Mouse (Mus musculus) neural tube, embryonic 10.5 days (tissue): Measurements from ENCODE around the gene Upk3a.
"Not testable (repeated sequence)": the region's sequence is repeated elsewhere in the genome, so short reads cannot be mapped to it uniquely, and the experiment has no call there.

ENCODE experiments used
- DNase-seq: peaks from one replicate; pipeline ENCODE4 v3.0.0-alpha.2; 2017; ENCODE audit warnings: low spot score; ENCODE audit errors: extremely low spot score

The Upk3a gene

DNA sequence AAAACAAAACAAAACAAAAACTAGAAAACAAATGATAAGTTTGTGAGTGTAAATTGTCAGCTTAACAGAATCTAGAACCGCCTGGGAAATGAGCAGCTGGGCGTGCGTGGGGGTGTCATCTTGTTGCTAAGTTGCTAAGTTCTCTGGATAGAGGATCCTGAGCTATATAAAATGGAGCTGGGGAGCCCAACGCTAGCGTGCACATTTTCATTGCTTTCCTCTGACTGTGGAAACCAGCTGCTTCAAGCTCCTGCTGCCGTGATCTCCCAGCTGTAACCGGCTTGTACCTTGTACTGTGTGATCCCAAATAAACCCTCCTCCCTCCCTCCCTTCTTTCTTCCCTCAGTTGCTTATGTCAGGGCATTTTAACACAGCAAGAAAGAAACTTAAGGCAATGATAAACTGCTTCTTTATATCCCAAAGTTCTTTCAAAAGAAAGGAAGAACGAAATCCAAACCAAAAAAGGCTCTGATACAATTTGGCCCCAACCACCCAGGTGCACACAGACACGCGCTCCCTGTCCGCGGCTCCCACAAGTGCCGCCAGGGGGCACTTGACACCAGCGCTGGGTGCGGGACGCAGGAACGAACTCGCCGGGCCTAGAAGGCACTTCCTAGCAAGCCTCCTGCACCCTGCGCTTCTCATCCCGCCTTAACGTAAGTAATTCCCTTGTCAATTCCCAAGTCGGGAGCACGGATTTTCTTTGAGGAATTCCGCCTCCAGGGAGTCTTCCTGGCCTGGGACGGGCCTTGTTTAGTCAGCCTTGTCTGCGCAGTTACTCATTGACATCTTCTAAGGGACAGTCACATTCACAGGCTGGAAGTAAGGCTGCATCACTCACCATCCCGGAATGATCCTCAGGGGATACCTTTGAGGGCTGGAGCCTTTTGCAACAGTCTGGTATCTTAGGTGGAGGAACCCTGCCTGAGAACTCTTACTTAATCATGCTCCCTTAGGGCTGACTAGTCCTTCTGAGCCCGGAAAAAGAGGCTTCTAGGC, 15.7 kb upstream of the Upk3a start:
- DNase-seq, result peak; percentile 80

GRCm38 (mm10) chr15:85009666-85010065, 7.3 kb upstream of the Upk3a start:
- DNase-seq, result no peak

- no peak for DNase-seq
Observed at GRCm38 (mm10) chr15:85011895-85012661, 4.9 kb upstream of the Upk3a start.

GRCm38 (mm10) chr15:85012662-85013054, 4.3 kb upstream of the Upk3a start:
- no peak for DNase-seq

- no peak for DNase-seq
Observed at GRCm38 (mm10) chr15:85015771-85016170, 1.2 kb upstream of the Upk3a start.

DNA sequence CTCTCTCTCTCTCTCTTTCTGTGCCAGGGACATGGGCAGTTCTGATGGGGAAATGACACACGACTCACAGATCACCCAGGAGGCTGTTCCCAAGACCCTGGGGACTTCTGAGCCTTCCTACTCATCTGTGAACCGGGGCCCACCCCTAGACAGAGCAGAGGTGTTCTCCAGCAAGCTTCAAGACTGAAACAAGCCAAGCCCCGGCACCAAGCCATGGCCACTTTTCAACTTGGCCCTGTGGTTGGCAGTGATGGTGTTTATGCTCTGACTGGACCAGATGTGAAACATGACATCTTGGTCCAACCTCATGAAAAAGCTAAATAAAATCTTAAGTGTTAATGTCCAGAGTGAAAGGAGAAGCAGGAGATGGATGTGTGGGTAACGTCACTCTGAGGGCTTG, 5.3 kb downstream of the Upk3a start:
- no peak for DNase-seq

- no peak for DNase-seq
Observed at GRCm38 (mm10) chr15:85026197-85026596, 9.3 kb downstream of the Upk3a start.

GRCm38 (mm10) chr15:85027740-85028139, 10.8 kb downstream of the Upk3a start:
- no peak for DNase-seq

GRCm38 (mm10) chr15:85028648-85029047, 11.7 kb downstream of the Upk3a start, which contains the start of gene Fam118a:
Fam118a (plus strand) TSS chr15:85028948.
- not testable (repeated sequence) for DNase-seq

- not testable (repeated sequence) for DNase-seq
Observed at GRCm38 (mm10) chr15:85030643-85031042, 13.7 kb downstream of the Upk3a start.

GRCm38 (mm10) chr15:85031866-85032265, 14.9 kb downstream of the Upk3a start:
- DNase-seq, result no peak

DNA sequence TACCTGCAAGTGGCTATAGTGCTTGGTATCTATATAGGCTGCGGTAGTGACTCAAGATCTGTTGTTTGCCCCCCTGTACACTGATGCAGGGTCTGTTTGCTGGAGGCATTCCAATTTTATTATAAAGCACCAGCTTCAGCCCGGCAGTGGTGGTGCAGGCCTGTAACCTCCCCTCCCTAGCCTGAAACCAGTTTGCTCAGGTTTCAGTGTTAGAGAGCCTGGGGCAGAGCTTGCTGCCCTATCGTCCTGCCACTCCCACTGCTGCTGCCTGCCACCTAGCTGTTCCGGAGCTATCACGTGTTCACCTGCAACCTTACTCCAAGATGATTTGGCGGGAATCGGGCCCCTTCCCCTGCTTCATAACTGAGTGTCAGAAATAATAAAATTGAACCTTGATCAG, 17.0 kb downstream of the Upk3a start:
- not testable (repeated sequence) for DNase-seq

DNA sequence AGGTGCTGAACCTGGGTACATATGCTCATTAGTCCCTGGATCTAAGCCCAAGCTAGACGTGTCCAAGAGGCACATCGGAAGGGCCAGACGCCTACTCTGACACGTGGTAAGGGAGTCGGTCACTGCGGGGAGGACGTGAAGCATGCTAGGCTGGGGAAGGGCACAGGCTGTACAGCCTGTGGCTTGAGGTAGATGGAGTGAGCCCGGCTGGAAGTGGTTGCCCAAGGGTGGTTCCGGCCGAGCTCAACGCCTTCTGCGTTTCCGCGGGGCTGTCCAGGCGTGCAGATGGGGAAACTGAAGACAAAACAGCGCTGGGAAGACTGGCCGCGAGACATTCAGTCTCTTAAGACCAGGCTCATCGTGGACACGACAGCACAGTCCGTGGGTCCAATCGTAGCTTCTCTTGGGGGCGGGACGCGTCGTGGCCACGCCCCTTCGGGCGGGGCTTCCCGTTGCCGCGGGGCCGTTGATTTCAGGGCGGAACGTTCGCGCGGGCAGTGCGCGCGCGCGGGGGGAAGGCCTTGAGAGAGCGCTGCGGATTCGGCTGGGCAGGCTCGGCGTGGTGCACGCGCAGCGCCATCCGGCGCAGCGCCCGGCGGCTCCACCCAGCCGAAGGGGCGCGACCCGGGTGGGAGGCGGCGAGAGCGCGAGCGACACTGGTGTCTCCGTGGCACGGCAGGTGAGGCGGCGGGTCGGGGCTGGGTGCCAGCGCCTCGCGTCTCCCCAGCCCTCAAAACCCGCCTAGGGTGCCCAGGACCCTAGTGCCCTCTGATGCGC, 19.8 kb downstream of the Upk3a start:
- DNase-seq, result peak; percentile 95

DNA sequence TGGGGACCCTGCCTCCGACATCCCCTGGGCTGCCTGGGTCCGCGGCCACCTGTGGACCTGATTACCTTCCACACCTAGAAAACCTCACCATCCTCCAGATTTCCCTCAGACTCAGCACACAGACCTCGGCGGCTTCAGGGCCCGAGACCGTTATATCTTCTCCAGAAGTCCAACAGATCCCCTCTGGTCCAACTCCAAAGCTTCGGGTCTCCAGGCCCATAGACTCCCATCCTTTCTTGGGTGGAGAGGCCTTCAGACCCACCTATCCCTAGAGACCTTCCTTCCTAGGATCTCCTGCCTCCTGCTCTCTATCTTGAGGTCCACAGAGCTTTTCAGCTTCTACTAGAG, 20.4 kb downstream of the Upk3a start:
- no peak for DNase-seq

DNA sequence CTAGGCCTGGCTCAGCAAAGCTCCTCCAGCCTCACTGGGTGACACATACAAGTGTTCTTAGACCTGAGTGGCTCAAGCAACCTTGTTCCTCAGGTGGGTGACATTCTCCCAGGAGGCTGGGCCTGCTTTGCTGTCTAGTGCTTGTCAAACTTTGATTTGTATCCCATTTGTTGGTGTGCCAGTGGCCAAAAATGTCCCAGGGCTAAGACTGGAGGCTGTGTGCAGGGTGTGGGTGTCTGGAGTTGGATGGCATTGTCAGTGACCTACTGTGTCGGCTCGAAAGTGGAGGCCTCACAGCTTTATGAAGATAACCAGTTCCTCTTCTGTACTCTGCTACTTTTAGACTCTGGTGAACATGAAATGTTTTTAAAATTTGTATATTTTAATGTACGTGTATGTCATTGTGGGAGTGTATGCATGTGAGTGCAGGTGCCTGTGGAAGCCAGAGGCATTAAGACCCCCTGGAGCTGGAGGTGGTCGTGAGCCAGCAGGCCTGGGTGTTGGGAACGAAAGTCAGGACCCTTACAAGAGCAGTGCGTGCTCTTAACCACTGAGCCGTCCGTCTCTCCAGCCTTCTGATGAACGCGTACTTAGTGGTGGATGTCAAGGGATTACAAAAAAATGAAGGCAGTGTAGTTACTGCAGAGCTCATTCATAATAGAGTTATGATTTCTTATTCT, 24.7 kb downstream of the Upk3a start:
- no peak for DNase-seq

GRCm38 (mm10) chr15:85042361-85042954, 25.5 kb downstream of the Upk3a start:
- DNase-seq, result no peak

GRCm38 (mm10) chr15:85043116-85043515, 26.2 kb downstream of the Upk3a start:
- no peak for DNase-seq

DNA sequence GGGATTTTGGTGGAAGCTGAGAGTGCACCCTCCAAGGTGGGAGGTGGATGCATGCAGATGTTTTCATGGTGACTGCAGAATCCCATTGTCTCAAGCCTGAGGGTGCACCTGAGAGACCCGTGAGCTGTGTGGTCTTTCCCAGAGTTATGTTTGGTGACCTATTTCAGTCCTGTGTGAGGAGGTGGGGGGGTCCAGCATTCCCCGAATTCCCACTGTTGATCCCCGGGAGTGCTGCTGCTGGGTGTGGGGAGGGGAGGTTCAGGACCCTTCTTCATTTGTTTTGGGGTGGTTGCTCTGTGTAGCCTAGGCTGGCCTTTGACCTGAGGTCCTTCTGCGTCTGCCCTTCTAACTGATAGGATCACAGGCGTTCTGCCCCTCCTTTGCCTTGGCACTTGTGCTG, 26.8 kb downstream of the Upk3a start:
- no peak for DNase-seq

GRCm38 (mm10) chr15:85046230-85046950, 29.4 kb downstream of the Upk3a start:
- no peak for DNase-seq

DNA sequence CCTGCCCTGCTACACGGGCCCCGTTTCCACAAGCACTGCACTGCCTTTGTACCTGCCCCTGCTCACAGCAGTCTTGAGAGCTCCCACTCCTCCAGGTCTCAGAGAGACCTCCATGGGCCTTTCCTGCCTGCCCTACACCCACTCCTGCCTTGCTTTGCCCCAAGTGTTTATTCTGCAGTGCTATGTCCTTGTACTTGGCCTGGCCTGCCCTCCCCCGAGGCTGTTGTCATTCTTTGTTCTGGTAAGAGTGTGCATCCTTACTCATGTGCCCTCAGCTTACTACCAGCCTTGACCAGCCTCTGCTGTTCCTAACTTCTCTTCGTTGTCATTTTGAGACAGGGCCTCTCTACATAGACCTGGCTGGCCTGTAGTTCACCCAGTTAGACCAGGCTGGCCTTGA, 30.9 kb downstream of the Upk3a start:
- no peak for DNase-seq
